ENCODE assay signal across 23 mouse cellular contexts in genomic region chr6:114023794-114024193, GRCm38 (mm10). TPM values are rescaled to one million over a fixed set of nuclear protein-coding genes. Genes with fewer than 3 reads are reported as not detected.
DNase-seq lines count a peak whose midpoint lies in the region; ATAC-seq and TF ChIP-seq lines count a peak whose summit lies in the region.
"Had no signal": no experiment of that assay in that cellular context is flagged by ENCODE, and none has a peak within 500 bp of the region (broad histone marks: within the 10 kb centered on the region; RNA-seq: fewer than 3 reads in every experiment).

No protein-coding gene starts in this region.

- no peak overlapping the region for H3K27ac ChIP-seq in intestine, embryonic 15.5 days
- no peak overlapping the region for H3K27ac ChIP-seq in intestine, embryonic 16.5 days (ENCODE audit: low read length)
- no peak overlapping the region for H3K27ac ChIP-seq in intestine, postnatal 0 days (ENCODE audit: low read depth, low read length)
- peak overlapping the region; percentile 87 for H3K27ac ChIP-seq in small intestine, adult 2 months (ENCODE audit: insufficient read depth, low read depth, low read length)
- H3K27ac ChIP-seq in kidney, adult 2 months (ENCODE audit: insufficient read depth, low read depth, low read length): no peak overlapping the region

- H3K9ac ChIP-seq in intestine, embryonic 15.5 days: no peak overlapping the region
- no peak overlapping the region for H3K9ac ChIP-seq in intestine, embryonic 16.5 days (ENCODE audit: low read depth, low read length)
- no peak overlapping the region for H3K9ac ChIP-seq in intestine, postnatal 0 days (ENCODE audit: low read depth, low read length)

- no peak overlapping the region for H3K4me2 ChIP-seq in intestine, embryonic 15.5 days (replicated peaks)
- H3K4me2 ChIP-seq in intestine, embryonic 16.5 days (ENCODE audit: low read depth, low read length): no peak overlapping the region
- H3K4me2 ChIP-seq in intestine, postnatal 0 days (replicated peaks; ENCODE audit: low read depth): no peak overlapping the region

- H3K27me3 ChIP-seq in intestine, embryonic 15.5 days (replicated peaks): no peaks in the 10 kb centered on the region; the same call in 1 of the 2 replicates
- H3K27me3 ChIP-seq in intestine, embryonic 16.5 days (replicated peaks; ENCODE audit: control insufficient read depth, insufficient read depth, low read length): no peaks in the 10 kb centered on the region
- no peaks in the 10 kb centered on the region for H3K27me3 ChIP-seq in intestine, postnatal 0 days (replicated peaks; ENCODE audit: control insufficient read depth, insufficient read depth, low read length)
- H3K27me3 ChIP-seq in small intestine, adult 2 months (ENCODE audit: control insufficient read depth, insufficient read depth, low read length): no peaks in the 10 kb centered on the region
- no peaks in the 10 kb centered on the region for H3K27me3 ChIP-seq in kidney, adult 2 months (replicated peaks; ENCODE audit: control insufficient read depth, insufficient read depth, low read length)

- 63% methylated on average over 2 of the region's 2 CpGs for WGBS in intestine, embryonic 15.5 days
- 52% methylated on average over 2 of the region's 2 CpGs for WGBS in intestine, embryonic 16.5 days
- WGBS in intestine, postnatal 0 days: 25% methylated on average over 2 of the region's 2 CpGs
- WGBS in small intestine, adult 2 months: 16% methylated on average over 2 of the region's 2 CpGs
- WGBS in kidney, adult 2 months: 65% methylated on average over 2 of the region's 2 CpGs

- peak; percentile 81 for ATAC-seq in intestine, embryonic 15.5 days
- ATAC-seq in intestine, embryonic 16.5 days: peak; percentile 82
- peak; percentile 91 for ATAC-seq in intestine, postnatal 0 days
- ATAC-seq: activated CD4-positive, CD25-positive, alpha-beta regulatory T cell, adult 4 months; CD4-positive, CD25-positive, alpha-beta regulatory T cell, adult 4 months; Patski had no signal

- no peak for TF ChIP-seq POLR2A in small intestine, adult 2 months (IDR thresholded peaks at IDR 0.05; ENCODE audit: low read depth, low read length)
- TF ChIP-seq POLR2A in kidney, adult 2 months (IDR thresholded peaks at IDR 0.05; ENCODE audit: low read depth, low read length): no peak

- no peak for DNase-seq in heart, postnatal 25 days (ENCODE audit: low spot score)
- no peak for DNase-seq in kidney, adult 2 months
- no peak for DNase-seq in heart, postnatal 10 days
- no peak for DNase-seq in heart, adult 8-10 months (ENCODE audit: low spot score)
- DNase-seq: adrenal gland, adult 2 months; adrenal gland, adult 8-10 months; adrenal gland, postnatal 10 days; adrenal gland, postnatal 14 days; adrenal gland, postnatal 25 days; adrenal gland, postnatal 36 days; B cell, adult 2 months; cerebellum, adult 11 months; cerebellum, adult 11-12 months had no signal

- no peaks in the 10 kb centered on the region for H3K36me3 ChIP-seq in intestine, embryonic 15.5 days
- H3K36me3 ChIP-seq in intestine, embryonic 16.5 days (ENCODE audit: control insufficient read depth, insufficient read depth, low read length): no peaks in the 10 kb centered on the region
- no peaks in the 10 kb centered on the region for H3K36me3 ChIP-seq in intestine, postnatal 0 days (ENCODE audit: control insufficient read depth, insufficient read depth)
- no peaks in the 10 kb centered on the region for H3K36me3 ChIP-seq in small intestine, adult 2 months (ENCODE audit: control insufficient read depth, insufficient read depth, low read length)
- H3K36me3 ChIP-seq in kidney, adult 2 months (ENCODE audit: control insufficient read depth, insufficient read depth, low read length): no peaks in the 10 kb centered on the region
- H3K36me3 ChIP-seq: G1E had no signal

- H3K4me1 ChIP-seq in intestine, embryonic 15.5 days (replicated peaks): no peaks in the 10 kb centered on the region
- no peaks in the 10 kb centered on the region for H3K4me1 ChIP-seq in intestine, embryonic 16.5 days (ENCODE audit: control insufficient read depth, insufficient read depth, low read length)
- no peaks in the 10 kb centered on the region for H3K4me1 ChIP-seq in intestine, postnatal 0 days (replicated peaks; ENCODE audit: control insufficient read depth, insufficient read depth, low read length)
- peaks cover 15% of the 10 kb centered on the region; the same call in 1 of the 2 replicates for H3K4me1 ChIP-seq in small intestine, adult 2 months (ENCODE audit: control insufficient read depth, insufficient read depth, insufficient read length, low read length)
- no peaks in the 10 kb centered on the region for H3K4me1 ChIP-seq in kidney, adult 2 months (ENCODE audit: control insufficient read depth, insufficient read depth, low read length)

- H3K4me3 ChIP-seq in intestine, embryonic 15.5 days (replicated peaks): no peak overlapping the region
- no peak overlapping the region for H3K4me3 ChIP-seq in intestine, embryonic 16.5 days (ENCODE audit: low read length)
- no peak overlapping the region for H3K4me3 ChIP-seq in intestine, postnatal 0 days (ENCODE audit: low read depth, low read length)
- no peak overlapping the region for H3K4me3 ChIP-seq in small intestine, adult 2 months (ENCODE audit: low read depth, low read length)
- no peak overlapping the region for H3K4me3 ChIP-seq in kidney, adult 2 months (ENCODE audit: insufficient read depth, low read depth, low read length)

- intact Hi-C loops in heart, postnatal 25 days (cut with DNase I): no loop called here
- intact Hi-C loops in heart, postnatal 10 days (cut with DNase I): no loop called here

- no peak for TF ChIP-seq CTCF in intestine, postnatal 0 days (IDR thresholded peaks at IDR 0.05; ENCODE audit: low read depth)
- TF ChIP-seq CTCF in small intestine, adult 2 months (IDR thresholded peaks at IDR 0.05; ENCODE audit: extremely low read depth, insufficient read length, insufficient replicate concordance, low read depth, low read length): no peak
- TF ChIP-seq CTCF in kidney, adult 2 months (conservative IDR thresholded peaks at IDR 0.05; ENCODE audit: insufficient read depth, insufficient read length, low read depth, low read length): no peak

- no peaks in the 10 kb centered on the region for H3K9me3 ChIP-seq in intestine, embryonic 15.5 days
- no peaks in the 10 kb centered on the region for H3K9me3 ChIP-seq in intestine, embryonic 16.5 days (ENCODE audit: control insufficient read depth, low read length)
- H3K9me3 ChIP-seq in intestine, postnatal 0 days (ENCODE audit: control insufficient read depth): no peaks in the 10 kb centered on the region

RNA-seq across cellular contexts. Expression of gene Atp2b2, which starts 18.6 kb away (rescaled TPM):
- 1.00 and 1.1 TPM in 2 replicates for polyA plus RNA-seq in intestine, embryonic 15.5 days (2015; fragmentation: Nextera tagmentation; extraction: Ambion mirVana)
- polyA plus RNA-seq in intestine, embryonic 16.5 days (2015; fragmentation: Nextera tagmentation; extraction: Ambion mirVana): 0.77 and 0.78 TPM in 2 replicates
- polyA plus RNA-seq in intestine, postnatal 0 days (2015; fragmentation: Nextera tagmentation; extraction: Ambion mirVana): 0.48 TPM in 2 replicates
- polyA plus RNA-seq in small intestine, adult 2 months (2012; rRNA removed): 0.20 and 0.42 TPM in 2 replicates
- total RNA-seq in heart, postnatal 25 days (2021): 1 to 10 TPM; 1.1 TPM
- polyA plus RNA-seq in kidney, adult 2 months (2012; rRNA removed): 0.84 TPM in 2 replicates
- total RNA-seq in heart, postnatal 10 days (2021): under 1 TPM; 0.55 TPM
- total RNA-seq in heart, adult 8-10 months (2022): 1 to 10 TPM; 1.0 to 3.0 (median 1.6) TPM
- total RNA-seq: CH12.LX had no signal
- polyA plus RNA-seq: C2C12, G1E had no signal
